Mouse (Mus musculus): ENCODE measurements around the gene Fam173b.
"Not testable (repeated sequence)": the region's sequence is repeated elsewhere in the genome, so short reads cannot be mapped to it uniquely, and the experiment has no call there.

Gene Fam173b

GRCm38 (mm10) chr15:31601646-31602374 is at the start of gene Fam173b, which contains the start of gene Cct5:
TSS of gene Fam173b (plus strand) at chr15:31601852.
TSS of gene Cct5 (minus strand) at chr15:31601804.
- DNase-seq (ENCODE audit: low read depth in 1 of 2, low spot score in 2 of 2): peak; percentile 96 to 99

- DNase-seq (ENCODE audit: low read depth in 1 of 2, low spot score in 2 of 2): no peak
Observed at GRCm38 (mm10) chr15:31554855-31555254, 46.8 kb upstream of the Fam173b start.

- no peak for DNase-seq (ENCODE audit: low read depth in 1 of 2, low spot score in 2 of 2)
Observed at GRCm38 (mm10) chr15:31561390-31561789, 40.3 kb upstream of the Fam173b start.

- no peak for DNase-seq (ENCODE audit: low read depth in 1 of 2, low spot score in 2 of 2)
Observed at GRCm38 (mm10) chr15:31561976-31562375, 39.7 kb upstream of the Fam173b start.

- no peak for DNase-seq (ENCODE audit: low read depth in 1 of 2, low spot score in 2 of 2)
Observed at GRCm38 (mm10) chr15:31562847-31563246, 38.8 kb upstream of the Fam173b start.

GRCm38 (mm10) chr15:31563577-31564546 is 37.8 kb upstream of the Fam173b start:
- no peak for DNase-seq (ENCODE audit: low read depth in 1 of 2, low spot score in 2 of 2)

- no peak for DNase-seq (ENCODE audit: low read depth in 1 of 2, low spot score in 2 of 2)
Observed at GRCm38 (mm10) chr15:31565184-31565583, 36.5 kb upstream of the Fam173b start, which contains the start of gene Cmbl. TSS of gene Cmbl (plus strand) at chr15:31565389.

GRCm38 (mm10) chr15:31565786-31566185 is 35.9 kb upstream of the Fam173b start:
- DNase-seq (ENCODE audit: low read depth in 1 of 2, low spot score in 2 of 2): no peak

GRCm38 (mm10) chr15:31567431-31567830 is 34.2 kb upstream of the Fam173b start:
- DNase-seq (ENCODE audit: low read depth in 1 of 2, low spot score in 2 of 2): no peak

GRCm38 (mm10) chr15:31568581-31568996 is 33.1 kb upstream of the Fam173b start:
- DNase-seq (ENCODE audit: low read depth in 1 of 2, low spot score in 2 of 2): no peak

- no peak for DNase-seq (ENCODE audit: low read depth in 1 of 2, low spot score in 2 of 2)
Observed at GRCm38 (mm10) chr15:31569325-31570022, 32.2 kb upstream of the Fam173b start.

GRCm38 (mm10) chr15:31570959-31571358 is 30.7 kb upstream of the Fam173b start:
- DNase-seq (ENCODE audit: low read depth in 1 of 2, low spot score in 2 of 2): no peak

- DNase-seq (ENCODE audit: low read depth in 1 of 2, low spot score in 2 of 2): no peak
Observed at GRCm38 (mm10) chr15:31571906-31572722, 29.5 kb upstream of the Fam173b start.

- no peak for DNase-seq (ENCODE audit: low read depth in 1 of 2, low spot score in 2 of 2)
Observed at GRCm38 (mm10) chr15:31573287-31573686, 28.4 kb upstream of the Fam173b start.

GRCm38 (mm10) chr15:31573692-31574091 is 28.0 kb upstream of the Fam173b start:
- DNase-seq (ENCODE audit: low read depth in 1 of 2, low spot score in 2 of 2): no peak

- no peak for DNase-seq (ENCODE audit: low read depth in 1 of 2, low spot score in 2 of 2)
Observed at GRCm38 (mm10) chr15:31576076-31576475, 25.6 kb upstream of the Fam173b start.

GRCm38 (mm10) chr15:31581086-31581485 is 20.6 kb upstream of the Fam173b start:
- not testable (repeated sequence) for DNase-seq (ENCODE audit: low read depth in 1 of 2, low spot score in 2 of 2)

- no peak for DNase-seq (ENCODE audit: low read depth in 1 of 2, low spot score in 2 of 2)
Observed at GRCm38 (mm10) chr15:31583304-31584085, 18.2 kb upstream of the Fam173b start.

GRCm38 (mm10) chr15:31585238-31585637 is 16.4 kb upstream of the Fam173b start:
- no peak for DNase-seq (ENCODE audit: low read depth in 1 of 2, low spot score in 2 of 2)

- DNase-seq (ENCODE audit: low read depth in 1 of 2, low spot score in 2 of 2): no peak
Observed at GRCm38 (mm10) chr15:31586088-31586487, 15.6 kb upstream of the Fam173b start.
